Mouse (Mus musculus): Measurements from ENCODE around the gene Stambpl1. TPM values are rescaled to one million over a fixed set of nuclear protein-coding genes. Genes with fewer than 3 reads are reported as not detected.
"Not testable (repeated sequence)": the region's sequence is repeated elsewhere in the genome, so short reads cannot be mapped to it uniquely, and the experiment has no call there.

The Stambpl1 gene
- total RNA-seq, 2 experiments from 2014 or later = 4.8 to 6.6 TPM

GRCm38 (mm10) chr19:34198901-34199300 is 6.9 kb downstream of the Stambpl1 start:
- no peak for DNase-seq

- no peak for DNase-seq
These were observed 7.5 kb downstream of the Stambpl1 start for GRCm38 (mm10) chr19:34199488-34199887.

- no peak for DNase-seq
These were observed 10.6 kb downstream of the Stambpl1 start for GRCm38 (mm10) chr19:34202668-34203067.

GRCm38 (mm10) chr19:34206128-34206527 is 14.1 kb downstream of the Stambpl1 start:
- DNase-seq = not testable (repeated sequence)

- DNase-seq = no peak
These were observed 14.9 kb downstream of the Stambpl1 start for GRCm38 (mm10) chr19:34206760-34207440.

- DNase-seq = no peak
These were observed 17.0 kb downstream of the Stambpl1 start for GRCm38 (mm10) chr19:34209031-34209430.

GRCm38 (mm10) chr19:34209930-34210581 is 18.0 kb downstream of the Stambpl1 start:
- no peak for DNase-seq

- no peak for DNase-seq
These were observed 18.8 kb downstream of the Stambpl1 start for GRCm38 (mm10) chr19:34210841-34211240.

- no peak for DNase-seq
These were observed 20.6 kb downstream of the Stambpl1 start for GRCm38 (mm10) chr19:34212489-34213250.

GRCm38 (mm10) chr19:34213251-34213645 is 21.2 kb downstream of the Stambpl1 start:
- no peak for DNase-seq

- no peak for DNase-seq
These were observed 22.1 kb downstream of the Stambpl1 start for GRCm38 (mm10) chr19:34214136-34214535.

- DNase-seq = no peak
These were observed 24.9 kb downstream of the Stambpl1 start for GRCm38 (mm10) chr19:34216956-34217355.

- no peak for DNase-seq
These were observed 25.7 kb downstream of the Stambpl1 start for GRCm38 (mm10) chr19:34217761-34218160.

- DNase-seq = no peak
These were observed 27.4 kb downstream of the Stambpl1 start for GRCm38 (mm10) chr19:34219260-34219968.

- DNase-seq = no peak
These were observed 28.8 kb downstream of the Stambpl1 start for GRCm38 (mm10) chr19:34220732-34221380.

- no peak for DNase-seq
These were observed 30.8 kb downstream of the Stambpl1 start for GRCm38 (mm10) chr19:34222805-34223204.

- no peak for DNase-seq
These were observed 39.6 kb downstream of the Stambpl1 start for GRCm38 (mm10) chr19:34231596-34231995.

- DNase-seq = no peak
These were observed 40.3 kb downstream of the Stambpl1 start for GRCm38 (mm10) chr19:34232326-34232725.

GRCm38 (mm10) chr19:34233944-34234343 is 41.9 kb downstream of the Stambpl1 start:
- DNase-seq = peak; percentile 63

GRCm38 (mm10) chr19:34236049-34236448 is 44.0 kb downstream of the Stambpl1 start:
- DNase-seq = no peak

GRCm38 (mm10) chr19:34237746-34238145 is 45.7 kb downstream of the Stambpl1 start:
- DNase-seq = no peak
